Mouse (Mus musculus): ENCODE data around the gene Mprip. TPM values are rescaled to one million over a fixed set of nuclear protein-coding genes. Genes with fewer than 3 reads are reported as not detected.
A peak's percentile ranks its signal among the peaks of the same experiment; 100 is the strongest.
"Not testable (repeated sequence)": the region's sequence is repeated elsewhere in the genome, so short reads cannot be mapped to it uniquely, and the experiment has no call there.

Gene Mprip
- 51.1 and 54.2 TPM in 2 replicates for polyA plus RNA-seq (2014; fragmentation: Nextera tagmentation; extraction: Ambion mirVana)

- peak within 1 kb of the TSS; percentile 89 for H3K27ac ChIP-seq (ENCODE audit: low read depth, low read length)
- WGBS (ENCODE audit: insufficient replicate concordance) = 66% methylated on average over 3 of the region's 3 CpGs
Measured at GRCm38 (mm10) chr11:59661005-59661404, at the start of gene Mprip. Mprip (plus strand) TSS chr11:59661305.

GRCm38 (mm10) chr11:59611646-59612045 lies 49.5 kb upstream of the Mprip start:
- Histone ChIP-seq H3K27me3 (ENCODE audit: control insufficient read depth, insufficient read depth, low read length) (no peaks in the 10 kb centered on the region), H3K4me2 (no peak overlapping the region), H3K27ac (ENCODE audit: low read depth, low read length) (no peak overlapping the region), H3K4me3 (ENCODE audit: low read depth, low read length) (no peak overlapping the region), H3K9me3 (replicated peaks; ENCODE audit: control insufficient read depth, low read length) (no peaks in the 10 kb centered on the region), H3K36me3 (ENCODE audit: control insufficient read depth, insufficient read depth, low read length) (no peaks in the 10 kb centered on the region), H3K4me1 (ENCODE audit: control insufficient read depth, insufficient read depth, low read length) (no peaks in the 10 kb centered on the region), H3K9ac (ENCODE audit: low read depth, low read length) (no peak overlapping the region)
- WGBS (ENCODE audit: insufficient replicate concordance) = 70% methylated on average over 5 of the region's 5 CpGs
- no peak for ATAC-seq (replicated peaks; ENCODE audit: insufficient number of reproducible peaks, low FRiP score, low TSS enrichment)

More at GRCm38 (mm10) chr11:59661005-59661404, at the start of gene Mprip:
- H3K9ac ChIP-seq (ENCODE audit: low read depth, low read length) = peak within 1 kb of the TSS; percentile 87
- peak within 1 kb of the TSS; percentile 94 for H3K4me2 ChIP-seq
- no peaks in the 10 kb centered on the region for H3K36me3 ChIP-seq (ENCODE audit: control insufficient read depth, insufficient read depth, low read length)
- no peak for ATAC-seq (replicated peaks; ENCODE audit: insufficient number of reproducible peaks, low FRiP score, low TSS enrichment)
- no peaks in the 10 kb centered on the region for H3K27me3 ChIP-seq (ENCODE audit: control insufficient read depth, insufficient read depth, low read length)
- peaks cover 30% of the 10 kb centered on the region for H3K4me1 ChIP-seq (ENCODE audit: control insufficient read depth, insufficient read depth, low read length)
- peak within 1 kb of the TSS; percentile 75 for H3K4me3 ChIP-seq (ENCODE audit: low read depth, low read length)
- no peaks in the 10 kb centered on the region for H3K9me3 ChIP-seq (replicated peaks; ENCODE audit: control insufficient read depth, low read length)

DNA sequence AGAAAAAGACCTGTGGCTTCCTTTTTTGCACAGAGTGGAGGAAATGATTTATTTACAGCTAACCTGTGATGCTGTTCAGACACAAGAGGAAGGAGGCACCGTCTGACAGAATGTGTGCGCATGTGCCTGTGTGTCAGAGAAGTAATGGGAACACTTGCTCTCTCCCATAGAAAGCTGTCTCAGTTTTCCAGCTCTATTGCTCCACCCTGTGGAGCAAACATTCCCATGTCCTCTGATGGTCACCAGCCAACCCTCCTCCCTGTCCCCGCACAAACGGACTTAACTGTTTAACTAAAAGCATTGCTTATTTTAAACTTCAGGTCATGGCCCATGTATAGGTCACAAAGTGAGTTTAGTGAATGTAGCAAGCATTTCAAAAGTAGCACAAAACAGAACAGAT lies 47.0 kb upstream of the Mprip start:
- ATAC-seq (replicated peaks; ENCODE audit: insufficient number of reproducible peaks, low FRiP score, low TSS enrichment) = no peak
- H3K27me3 ChIP-seq (ENCODE audit: control insufficient read depth, insufficient read depth, low read length) = no peaks in the 10 kb centered on the region
- WGBS (ENCODE audit: insufficient replicate concordance) = 45% methylated on average over 4 of the region's 4 CpGs

DNA sequence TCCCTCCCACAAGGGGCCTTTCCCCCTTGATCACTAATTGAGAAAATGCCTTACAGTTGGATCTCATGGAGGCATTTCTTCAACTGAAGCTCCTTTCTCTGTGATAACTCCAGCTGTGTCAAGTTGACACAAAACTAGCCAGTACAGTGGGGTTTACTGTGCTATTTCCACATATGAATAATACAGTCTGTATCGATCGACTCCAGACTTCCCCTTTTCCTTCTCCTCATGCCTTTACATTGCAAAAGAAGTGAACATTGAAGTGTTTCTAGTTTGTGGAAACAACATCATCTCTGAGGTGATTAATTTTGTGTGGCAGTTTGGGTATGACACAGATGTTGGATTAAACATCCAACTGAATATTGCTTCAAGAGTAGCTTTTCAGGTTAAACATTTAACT lies 44.1 kb upstream of the Mprip start:
- not testable (repeated sequence) for H3K4me3 ChIP-seq (ENCODE audit: low read depth, low read length); H3K27me3 ChIP-seq (ENCODE audit: control insufficient read depth, insufficient read depth, low read length); H3K9me3 ChIP-seq (replicated peaks; ENCODE audit: control insufficient read depth, low read length); H3K4me1 ChIP-seq (ENCODE audit: control insufficient read depth, insufficient read depth, low read length); H3K36me3 ChIP-seq (ENCODE audit: control insufficient read depth, insufficient read depth, low read length); H3K27ac ChIP-seq (ENCODE audit: low read depth, low read length); ATAC-seq (replicated peaks; ENCODE audit: insufficient number of reproducible peaks, low FRiP score, low TSS enrichment); H3K9ac ChIP-seq (ENCODE audit: low read depth, low read length); H3K4me2 ChIP-seq
- WGBS (ENCODE audit: insufficient replicate concordance) = 93% methylated on average over 2 of the region's 2 CpGs

More for the DNA sequence above, 47.0 kb upstream of the Mprip start:
- no peak overlapping the region for H3K9ac ChIP-seq (ENCODE audit: low read depth, low read length)
- no peaks in the 10 kb centered on the region for H3K36me3 ChIP-seq (ENCODE audit: control insufficient read depth, insufficient read depth, low read length)
- H3K27ac ChIP-seq (ENCODE audit: low read depth, low read length) = no peak overlapping the region
- no peaks in the 10 kb centered on the region for H3K9me3 ChIP-seq (replicated peaks; ENCODE audit: control insufficient read depth, low read length)
- no peak overlapping the region for H3K4me2 ChIP-seq
- H3K4me3 ChIP-seq (ENCODE audit: low read depth, low read length) = no peak overlapping the region
- H3K4me1 ChIP-seq (ENCODE audit: control insufficient read depth, insufficient read depth, low read length) = no peaks in the 10 kb centered on the region

- ATAC-seq (replicated peaks; ENCODE audit: insufficient number of reproducible peaks, low FRiP score, low TSS enrichment) = no peak
- H3K27me3 ChIP-seq (ENCODE audit: control insufficient read depth, insufficient read depth, low read length) = no peaks in the 10 kb centered on the region
- no peaks in the 10 kb centered on the region for H3K9me3 ChIP-seq (replicated peaks; ENCODE audit: control insufficient read depth, low read length)
- no peaks in the 10 kb centered on the region for H3K4me1 ChIP-seq (ENCODE audit: control insufficient read depth, insufficient read depth, low read length)
- H3K9ac ChIP-seq (ENCODE audit: low read depth, low read length) = no peak overlapping the region
- no peak overlapping the region for H3K4me2 ChIP-seq
- H3K4me3 ChIP-seq (ENCODE audit: low read depth, low read length) = no peak overlapping the region
- WGBS (ENCODE audit: insufficient replicate concordance) = 65% methylated on average over 3 of the region's 3 CpGs
- H3K36me3 ChIP-seq (ENCODE audit: control insufficient read depth, insufficient read depth, low read length) = no peaks in the 10 kb centered on the region
- no peak overlapping the region for H3K27ac ChIP-seq (ENCODE audit: low read depth, low read length)
Measured at GRCm38 (mm10) chr11:59622214-59622613, 38.9 kb upstream of the Mprip start.

GRCm38 (mm10) chr11:59624017-59624630 lies 37.0 kb upstream of the Mprip start:
- 32% methylated on average over 6 of the region's 6 CpGs for WGBS (ENCODE audit: insufficient replicate concordance)
- no peaks in the 10 kb centered on the region for H3K9me3 ChIP-seq (replicated peaks; ENCODE audit: control insufficient read depth, low read length)
- no peaks in the 10 kb centered on the region for H3K4me1 ChIP-seq (ENCODE audit: control insufficient read depth, insufficient read depth, low read length)
- H3K4me2 ChIP-seq = no peak overlapping the region
- no peaks in the 10 kb centered on the region for H3K27me3 ChIP-seq (ENCODE audit: control insufficient read depth, insufficient read depth, low read length)
- H3K4me3 ChIP-seq (ENCODE audit: low read depth, low read length) = no peak overlapping the region
- H3K27ac ChIP-seq (ENCODE audit: low read depth, low read length) = no peak overlapping the region
- ATAC-seq (replicated peaks; ENCODE audit: insufficient number of reproducible peaks, low FRiP score, low TSS enrichment) = no peak
- no peak overlapping the region for H3K9ac ChIP-seq (ENCODE audit: low read depth, low read length)
- no peaks in the 10 kb centered on the region for H3K36me3 ChIP-seq (ENCODE audit: control insufficient read depth, insufficient read depth, low read length)

- no peaks in the 10 kb centered on the region for H3K9me3 ChIP-seq (replicated peaks; ENCODE audit: control insufficient read depth, low read length)
- H3K9ac ChIP-seq (ENCODE audit: low read depth, low read length) = no peak overlapping the region
- no peak overlapping the region for H3K27ac ChIP-seq (ENCODE audit: low read depth, low read length)
- H3K4me2 ChIP-seq = no peak overlapping the region
- H3K4me1 ChIP-seq (ENCODE audit: control insufficient read depth, insufficient read depth, low read length) = no peaks in the 10 kb centered on the region
- WGBS (ENCODE audit: insufficient replicate concordance) = 83% methylated on average over 7 of the region's 7 CpGs
- H3K4me3 ChIP-seq (ENCODE audit: low read depth, low read length) = no peak overlapping the region
- no peak for ATAC-seq (replicated peaks; ENCODE audit: insufficient number of reproducible peaks, low FRiP score, low TSS enrichment)
- no peaks in the 10 kb centered on the region for H3K36me3 ChIP-seq (ENCODE audit: control insufficient read depth, insufficient read depth, low read length)
- H3K27me3 ChIP-seq (ENCODE audit: control insufficient read depth, insufficient read depth, low read length) = no peaks in the 10 kb centered on the region
Measured at GRCm38 (mm10) chr11:59626192-59626591, 34.9 kb upstream of the Mprip start.

- no peak overlapping the region for H3K27ac ChIP-seq (ENCODE audit: low read depth, low read length)
- H3K4me3 ChIP-seq (ENCODE audit: low read depth, low read length) = no peak overlapping the region
- no peak overlapping the region for H3K4me2 ChIP-seq
- no peaks in the 10 kb centered on the region for H3K36me3 ChIP-seq (ENCODE audit: control insufficient read depth, insufficient read depth, low read length)
- H3K4me1 ChIP-seq (ENCODE audit: control insufficient read depth, insufficient read depth, low read length) = no peaks in the 10 kb centered on the region
- no peaks in the 10 kb centered on the region for H3K9me3 ChIP-seq (replicated peaks; ENCODE audit: control insufficient read depth, low read length)
- ATAC-seq (replicated peaks; ENCODE audit: insufficient number of reproducible peaks, low FRiP score, low TSS enrichment) = no peak
- H3K9ac ChIP-seq (ENCODE audit: low read depth, low read length) = no peak overlapping the region
- WGBS (ENCODE audit: insufficient replicate concordance) = 66% methylated on average over 5 of the region's 5 CpGs
- no peaks in the 10 kb centered on the region for H3K27me3 ChIP-seq (ENCODE audit: control insufficient read depth, insufficient read depth, low read length)
Measured at GRCm38 (mm10) chr11:59628177-59628576, 32.9 kb upstream of the Mprip start.

- ATAC-seq (replicated peaks; ENCODE audit: insufficient number of reproducible peaks, low FRiP score, low TSS enrichment) = no peak
Measured at GRCm38 (mm10) chr11:59629871-59630270, 31.2 kb upstream of the Mprip start.

More at GRCm38 (mm10) chr11:59629871-59630270, 31.2 kb upstream of the Mprip start:
- no peak overlapping the region for H3K9ac ChIP-seq (ENCODE audit: low read depth, low read length)
- no peak overlapping the region for H3K4me2 ChIP-seq
- no peaks in the 10 kb centered on the region for H3K4me1 ChIP-seq (ENCODE audit: control insufficient read depth, insufficient read depth, low read length)
- H3K36me3 ChIP-seq (ENCODE audit: control insufficient read depth, insufficient read depth, low read length) = no peaks in the 10 kb centered on the region
- no peak overlapping the region for H3K27ac ChIP-seq (ENCODE audit: low read depth, low read length)
- 70% methylated on average over 5 of the region's 5 CpGs for WGBS (ENCODE audit: insufficient replicate concordance)
- no peaks in the 10 kb centered on the region for H3K9me3 ChIP-seq (replicated peaks; ENCODE audit: control insufficient read depth, low read length)
- H3K27me3 ChIP-seq (ENCODE audit: control insufficient read depth, insufficient read depth, low read length) = no peaks in the 10 kb centered on the region
- H3K4me3 ChIP-seq (ENCODE audit: low read depth, low read length) = no peak overlapping the region

Measured in heart, embryonic 11.5 days (tissue).